Mouse (Mus musculus): Measurements from ENCODE around the gene Eml4. TPM values are rescaled to one million over a fixed set of nuclear protein-coding genes. Genes with fewer than 3 reads are reported as not detected.

Gene Eml4
- total and polyA plus RNA-seq, 3 experiments = 38.2 to 75.6 (median 60.1) TPM

- Histone ChIP-seq H3K27me3 (replicated peaks) (no peaks in the 10 kb centered on the region), H3K4me2 (ENCODE audit: insufficient read depth, low read depth, poor library complexity, severe bottlenecking) (no peak overlapping the region), H3K9me3 (replicated peaks; ENCODE audit: low read length) (no peaks in the 10 kb centered on the region), H3K9ac (ENCODE audit: insufficient read depth, low read depth) (no peak overlapping the region), H3K27ac (ENCODE audit: insufficient read depth, low read depth) (no peak overlapping the region), H3K79me2 (replicated peaks; ENCODE audit: control insufficient read depth, extremely low read depth, insufficient read depth, poor library complexity, severe bottlenecking) (peaks cover 14% of the 10 kb centered on the region), H3K4me3 (replicated peaks in 1 of 3; ENCODE audit: low read depth in 2 of 3, low read length in 2 of 3, poor library complexity in 1 of 3) (no peak overlapping the region), H3K4me1 (ENCODE audit: control insufficient read depth in 1 of 2, insufficient read depth in 2 of 2) (peaks cover 3 to 10% of the 10 kb centered on the region in 2 experiments; a peak in 2 of 4 replicates), H3K36me3 (replicated peaks in 1 of 2; ENCODE audit: control insufficient read depth in 1 of 2, insufficient read depth in 1 of 2, low read length in 1 of 2) (no peaks in the 10 kb centered on the region)
- in situ Hi-C loops (cut with MboI; ENCODE audit: low pct_ligation_motif_present, low pct_unique_long_range_greater_than_20kb, low sequenced_read_pairs) (no loop called here), dilution Hi-C loops (cut with MboI; ENCODE audit: extremely low pct_ligation_motif_present, extremely low pct_unique_long_range_greater_than_20kb, low sequenced_read_pairs) (no loop called here)
- no peak for DNase-seq (ENCODE audit: extremely low read depth)
- no peak for TF ChIP-seq EP300 (IDR thresholded peaks at IDR 0.05; ENCODE audit: low read length)
- TF ChIP-seq JUN (IDR thresholded peaks at IDR 0.05; ENCODE audit: insufficient read depth, low read depth, low read length) = no peak
- no peak for TF ChIP-seq SIN3A (IDR thresholded peaks at IDR 0.05; ENCODE audit: low read length)
- TF ChIP-seq RCOR1 (conservative IDR thresholded peaks at IDR 0.05; ENCODE audit: low read depth, low read length) = no peak
Observed at GRCm38 (mm10) chr17:83348056-83348822, 2.5 kb upstream of the Eml4 start.

- H3K9me3 ChIP-seq (replicated peaks; ENCODE audit: low read length) = no peaks in the 10 kb centered on the region
- DNase-seq (ENCODE audit: extremely low read depth) = no peak
- peaks cover 36% of the 10 kb centered on the region for H3K79me2 ChIP-seq (replicated peaks; ENCODE audit: control insufficient read depth, extremely low read depth, insufficient read depth, poor library complexity, severe bottlenecking)
- in situ Hi-C loops (cut with MboI; ENCODE audit: low pct_ligation_motif_present, low pct_unique_long_range_greater_than_20kb, low sequenced_read_pairs) = no loop called here
- no peaks in the 10 kb centered on the region for H3K27me3 ChIP-seq (replicated peaks)
- TF ChIP-seq ZC3H11A (IDR thresholded peaks at IDR 0.05; ENCODE audit: low read depth, low read length) (no peak), UBTF (IDR thresholded peaks at IDR 0.05; ENCODE audit: low read depth, low read length) (peak; percentile 56; the same call in 1 of the 2 replicates), MAX (IDR thresholded peaks at IDR 0.05; ENCODE audit: low read length) (0 out of 2 replicates have a peak, but pooled peaks have one; percentile 6), ETS1 (conservative IDR thresholded peaks at IDR 0.05; ENCODE audit: low read depth, low read length) (no peak)
- H3K4me1 ChIP-seq (ENCODE audit: control insufficient read depth in 1 of 2, insufficient read depth in 2 of 2) = peaks cover 3 to 32% of the 10 kb centered on the region in 2 experiments; a peak in 3 of 4 replicates
- H3K9ac ChIP-seq (ENCODE audit: insufficient read depth, low read depth) = peak overlapping the region; percentile 89
- H3K27ac ChIP-seq (ENCODE audit: insufficient read depth, low read depth) = 0 out of 2 replicates have a peak overlapping the region, but pooled peaks have one; percentile 5
- dilution Hi-C loops (cut with MboI; ENCODE audit: extremely low pct_ligation_motif_present, extremely low pct_unique_long_range_greater_than_20kb, low sequenced_read_pairs) = no loop called here
- H3K4me3 ChIP-seq (replicated peaks in 1 of 3; ENCODE audit: low read depth in 2 of 3, low read length in 2 of 3, poor library complexity in 1 of 3) = peak overlapping the region; percentile 83 to 97 (median 91)
- peaks cover 0 to 6% of the 10 kb centered on the region in 2 experiments for H3K36me3 ChIP-seq (replicated peaks in 1 of 2; ENCODE audit: control insufficient read depth in 1 of 2, insufficient read depth in 1 of 2, low read length in 1 of 2)
- peak overlapping the region; percentile 93 for H3K4me2 ChIP-seq (ENCODE audit: insufficient read depth, low read depth, poor library complexity, severe bottlenecking)
Observed at GRCm38 (mm10) chr17:83351119-83351531, 394 bp downstream of the Eml4 start.

- dilution Hi-C loops (cut with MboI; ENCODE audit: extremely low pct_ligation_motif_present, extremely low pct_unique_long_range_greater_than_20kb, low sequenced_read_pairs) = no loop called here
- DNase-seq (ENCODE audit: extremely low read depth) = peak; percentile 49
- TF ChIP-seq TCF12 (IDR thresholded peaks at IDR 0.05; ENCODE audit: low read depth, low read length) (no peak), SIN3A (IDR thresholded peaks at IDR 0.05; ENCODE audit: low read length) (0 out of 2 replicates have a peak, but pooled peaks have one; percentile 27), CHD1 (IDR thresholded peaks at IDR 0.05; ENCODE audit: low read depth, low read length) (0 out of 2 replicates have a peak, but pooled peaks have one; percentile 19), MAFK (IDR thresholded peaks at IDR 0.05; ENCODE audit: insufficient replicate concordance, low read length) (peak; percentile 78; the same call in 1 of the 2 replicates), EP300 (IDR thresholded peaks at IDR 0.05; ENCODE audit: low read length) (no peak), ZMIZ1 (IDR thresholded peaks at IDR 0.05; ENCODE audit: low read depth, low read length) (no peak), MXI1 (IDR thresholded peaks at IDR 0.05; ENCODE audit: low read depth, low read length) (peak; percentile 20; the same call in 1 of the 2 replicates), MEF2A (IDR thresholded peaks at IDR 0.05; ENCODE audit: borderline replicate concordance, low read depth, low read length) (no peak), BHLHE40 (IDR thresholded peaks at IDR 0.05; ENCODE audit: low read depth, low read length) (0 out of 2 replicates have a peak, but pooled peaks have one; percentile 16)
- H3K4me2 ChIP-seq (ENCODE audit: insufficient read depth, low read depth, poor library complexity, severe bottlenecking) = peak overlapping the region; percentile 93
- H3K9ac ChIP-seq (ENCODE audit: insufficient read depth, low read depth) = peak overlapping the region; percentile 89
- peak overlapping the region; percentile 83 to 97 (median 91) for H3K4me3 ChIP-seq (replicated peaks in 1 of 3; ENCODE audit: low read depth in 2 of 3, low read length in 2 of 3, poor library complexity in 1 of 3)
- in situ Hi-C loops (cut with MboI; ENCODE audit: low pct_ligation_motif_present, low pct_unique_long_range_greater_than_20kb, low sequenced_read_pairs) = no loop called here
- H3K79me2 ChIP-seq (replicated peaks; ENCODE audit: control insufficient read depth, extremely low read depth, insufficient read depth, poor library complexity, severe bottlenecking) = peaks cover 39% of the 10 kb centered on the region
- peaks cover 0 to 6% of the 10 kb centered on the region in 2 experiments for H3K36me3 ChIP-seq (replicated peaks in 1 of 2; ENCODE audit: control insufficient read depth in 1 of 2, insufficient read depth in 1 of 2, low read length in 1 of 2)
- no peaks in the 10 kb centered on the region for H3K27me3 ChIP-seq (replicated peaks)
- H3K9me3 ChIP-seq (replicated peaks; ENCODE audit: low read length) = no peaks in the 10 kb centered on the region
- H3K27ac ChIP-seq (ENCODE audit: insufficient read depth, low read depth) = no peak overlapping the region
- H3K4me1 ChIP-seq (ENCODE audit: control insufficient read depth in 1 of 2, insufficient read depth in 2 of 2) = peaks cover 3 to 30% of the 10 kb centered on the region in 2 experiments; a peak in 3 of 4 replicates
Observed at GRCm38 (mm10) chr17:83351601-83352413, 1.1 kb downstream of the Eml4 start.
